Mouse (Mus musculus) myocyte (in vitro differentiated cells): ENCODE measurements around the gene Nxpe4. TPM values are rescaled to one million over a fixed set of nuclear protein-coding genes. Genes with fewer than 3 reads are reported as not detected.

Experiments
- H3K27me3 ChIP-seq: one replicate; pipeline ENCODE4 v1.6.1; 2011; ENCODE audit not compliant: control insufficient read depth, insufficient read depth, insufficient read length
- H3K36me3 ChIP-seq: one replicate; pipeline ENCODE4 v1.6.1; 2011; ENCODE audit not compliant: control insufficient read depth, insufficient read depth
- H3K4me2 ChIP-seq: one replicate; pipeline ENCODE4 v1.6.1; 2011; ENCODE audit warnings: low read depth, control low read depth
- H3K4me3 ChIP-seq: one replicate; pipeline ENCODE4 v1.5.1; 2011; ENCODE audit warnings: mild to moderate bottlenecking, control low read depth, moderate library complexity
- H3K79me2 ChIP-seq: one replicate; pipeline ENCODE4 v1.6.1; 2011; ENCODE audit not compliant: control insufficient read depth, insufficient read depth
- H3ac ChIP-seq: one replicate; pipeline ENCODE4 v1.6.1; 2011; ENCODE audit not compliant: control insufficient read depth, insufficient read length
- CEBPB ChIP-seq: IDR thresholded peaks from 2 replicates; pipeline ENCODE4 v1.6.1; 2011; ENCODE audit warnings: mild to moderate bottlenecking, moderate library complexity; ENCODE audit not compliant: poor library complexity, insufficient read depth, severe bottlenecking
- E2F4 ChIP-seq: IDR thresholded peaks from one replicate; pipeline ENCODE4 v1.6.1; 2011; ENCODE audit warnings: mild to moderate bottlenecking, control low read depth, moderate library complexity; ENCODE audit not compliant: insufficient read depth
- MAX ChIP-seq: IDR thresholded peaks from one replicate; pipeline ENCODE4 v1.6.1; 2011; ENCODE audit warnings: low read depth, mild to moderate bottlenecking, control low read depth
- MYOD1 ChIP-seq, 3 experiments: IDR thresholded peaks; one replicate each; pipeline ENCODE4 v1.6.1; 2011; ENCODE audit warnings: control low read depth in 2 of 3, low read depth in 2 of 3, mild to moderate bottlenecking in 2 of 3, moderate library complexity in 1 of 3; ENCODE audit not compliant: insufficient read length in 2 of 3, control insufficient read depth in 1 of 3
- MYOG ChIP-seq, 3 experiments: IDR thresholded peaks; one replicate each; pipeline ENCODE4 v1.6.1; 2011; ENCODE audit warnings: control low read depth in 2 of 3, low read depth in 2 of 3, mild to moderate bottlenecking in 2 of 3; ENCODE audit not compliant: insufficient read length in 2 of 3, control insufficient read depth in 1 of 3, insufficient read depth in 1 of 3
- POLR2A ChIP-seq: IDR thresholded peaks from one replicate; pipeline ENCODE4 v1.6.1; 2011; ENCODE audit warnings: low read depth, mild to moderate bottlenecking, control low read depth, moderate library complexity; ENCODE audit not compliant: insufficient read length
- POLR2AphosphoS2 ChIP-seq: IDR thresholded peaks from one replicate; pipeline ENCODE4 v1.6.1; 2011; ENCODE audit warnings: low read depth, control low read depth; ENCODE audit not compliant: insufficient read length
- REST ChIP-seq: IDR thresholded peaks from one replicate; pipeline ENCODE4 v1.6.1; 2011; ENCODE audit warnings: mild to moderate bottlenecking, control low read depth, moderate library complexity; ENCODE audit not compliant: insufficient read depth, insufficient read length
- SRF ChIP-seq: IDR thresholded peaks from one replicate; pipeline ENCODE4 v1.6.1; 2011; ENCODE audit warnings: low read depth; ENCODE audit not compliant: control insufficient read depth, insufficient read length
- TCF12 ChIP-seq: IDR thresholded peaks from one replicate; pipeline ENCODE4 v1.6.1; 2011; ENCODE audit warnings: mild to moderate bottlenecking, control low read depth; ENCODE audit not compliant: poor library complexity, insufficient read depth, severe bottlenecking
- TCF3 ChIP-seq: IDR thresholded peaks from one replicate; pipeline ENCODE4 v1.6.1; 2011; ENCODE audit warnings: low read depth, control low read depth; ENCODE audit not compliant: insufficient read length
- USF1 ChIP-seq: IDR thresholded peaks from one replicate; pipeline ENCODE4 v1.6.1; 2011; ENCODE audit warnings: low read depth, mild to moderate bottlenecking, control low read depth, moderate library complexity
- polyA plus RNA-seq: library from polyadenylated mRNA; unstranded; fragments of >200 nt; fragmentation: generic; extraction: Trizol; gene quantifications from one replicate; pipeline ENCODE4 v1.2.1, GENCODE M21; 2012; ENCODE audit warnings: missing spikeins

Gene Nxpe4
- polyA plus RNA-seq, 1 experiment, result 0.10 TPM

DNA sequence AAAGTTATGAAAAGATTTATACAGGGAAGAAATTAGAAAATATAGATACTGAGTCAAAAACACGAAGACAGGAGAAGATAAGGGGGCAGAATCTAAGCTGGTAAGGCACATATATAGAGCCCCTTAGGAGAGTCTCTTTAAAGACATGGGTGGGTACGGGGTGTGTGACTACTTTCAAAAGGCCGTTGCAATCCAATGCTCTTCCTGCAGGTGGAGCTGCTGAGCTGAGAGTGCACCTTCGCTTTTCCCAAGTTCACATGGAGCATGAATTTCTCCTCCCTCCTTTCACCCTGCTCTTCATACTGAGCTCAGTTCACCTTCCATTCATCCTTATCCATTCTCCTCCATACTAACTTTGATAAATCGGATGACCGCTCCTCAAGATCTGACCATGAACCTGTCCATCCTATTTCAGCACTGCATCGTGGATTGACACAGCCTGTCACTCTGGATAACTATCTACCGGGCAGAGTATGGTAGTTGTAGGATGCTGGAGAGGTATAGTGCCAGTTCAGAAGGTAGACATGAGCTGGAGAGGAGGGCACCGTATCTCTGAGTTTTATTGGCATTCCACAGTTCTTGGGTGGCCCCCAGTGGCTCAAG, 76.4 kb downstream of the Nxpe4 start:
- Histone ChIP-seq H3K27me3 (no peaks in the 10 kb centered on the region), H3K79me2 (no peaks in the 10 kb centered on the region), H3ac (no peak overlapping the region), H3K36me3 (no peaks in the 10 kb centered on the region), H3K4me3 (no peak overlapping the region), H3K4me2 (no peak overlapping the region)
- no peak for TF ChIP-seq USF1
- no peak for TF ChIP-seq MAX
- TF ChIP-seq MYOD1 (IDR thresholded peaks at IDR 0.05; ENCODE audit: control insufficient read depth in 1 of 3, insufficient read length in 2 of 3, low read depth in 2 of 3), result no peak
- no peak for TF ChIP-seq REST
- no peak for TF ChIP-seq E2F4
- no peak for TF ChIP-seq SRF
- no peak for TF ChIP-seq TCF12
- no peak for TF ChIP-seq TCF3
- TF ChIP-seq POLR2A, result no peak
- no peak for TF ChIP-seq CEBPB
- TF ChIP-seq MYOG (IDR thresholded peaks at IDR 0.05; ENCODE audit: control insufficient read depth in 1 of 3, insufficient read depth in 1 of 3, insufficient read length in 2 of 3, low read depth in 2 of 3), result no peak
- no peak for TF ChIP-seq POLR2AphosphoS2

DNA sequence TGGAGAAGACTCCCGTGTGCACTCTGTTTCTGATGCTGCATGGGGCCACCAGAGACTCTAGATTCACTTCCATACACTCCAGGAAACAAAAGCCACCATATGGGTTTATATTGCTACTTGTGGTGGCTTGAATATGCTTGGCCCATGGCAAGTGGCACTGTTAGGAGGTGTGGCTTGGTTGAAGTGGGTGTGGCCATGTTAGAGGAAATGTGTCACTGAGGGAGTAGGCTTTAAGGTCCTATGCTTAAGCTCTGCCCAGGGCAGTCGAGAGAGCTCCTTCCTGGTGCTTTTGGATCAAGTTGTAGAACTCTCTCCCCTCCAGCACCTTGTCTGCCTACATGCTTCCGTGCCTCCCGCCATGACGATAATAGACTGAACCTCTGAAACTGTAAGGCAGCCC, 77.6 kb downstream of the Nxpe4 start:
- no peak overlapping the region for H3K4me2 ChIP-seq
- no peak overlapping the region for H3K4me3 ChIP-seq
- no peaks in the 10 kb centered on the region for H3K36me3 ChIP-seq
- no peak for TF ChIP-seq USF1
- no peak for TF ChIP-seq CEBPB
- no peak for TF ChIP-seq SRF
- TF ChIP-seq MAX, result no peak
- no peak for TF ChIP-seq TCF3
- no peak for TF ChIP-seq REST
- no peak for TF ChIP-seq E2F4
- no peak for TF ChIP-seq TCF12
- no peak for TF ChIP-seq MYOG (IDR thresholded peaks at IDR 0.05; ENCODE audit: control insufficient read depth in 1 of 3, insufficient read depth in 1 of 3, insufficient read length in 2 of 3, low read depth in 2 of 3)
- TF ChIP-seq POLR2AphosphoS2, result no peak
- no peak for TF ChIP-seq POLR2A
- TF ChIP-seq MYOD1 (IDR thresholded peaks at IDR 0.05; ENCODE audit: control insufficient read depth in 1 of 3, insufficient read length in 2 of 3, low read depth in 2 of 3), result no peak
- H3ac ChIP-seq, result no peak overlapping the region
- H3K79me2 ChIP-seq, result no peaks in the 10 kb centered on the region
- H3K27me3 ChIP-seq, result no peaks in the 10 kb centered on the region

DNA sequence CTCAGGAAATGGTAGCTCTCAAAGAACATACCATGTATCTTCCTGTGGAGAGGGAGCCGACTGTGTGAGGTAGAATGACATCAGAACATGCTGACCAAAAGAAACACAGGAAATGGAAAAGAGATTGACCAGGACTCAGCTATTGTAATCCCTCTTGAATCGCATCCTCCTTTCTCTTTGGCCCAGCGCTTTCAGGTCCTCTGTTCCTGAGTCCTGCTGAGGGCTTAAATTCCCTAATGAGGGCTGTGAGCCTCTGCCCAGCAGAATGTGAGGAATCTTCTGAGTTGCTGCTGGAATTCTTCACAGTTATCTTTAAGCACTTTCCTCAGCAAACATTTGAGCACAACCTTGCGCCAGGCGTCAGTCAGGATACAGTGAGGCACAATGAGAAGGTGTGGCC, 78.6 kb downstream of the Nxpe4 start:
- H3K4me3 ChIP-seq, result no peak overlapping the region
- H3K79me2 ChIP-seq, result no peaks in the 10 kb centered on the region
- H3K36me3 ChIP-seq, result no peaks in the 10 kb centered on the region
- TF ChIP-seq E2F4 (no peak), POLR2A (no peak), SRF (no peak), MYOD1 (IDR thresholded peaks at IDR 0.05; ENCODE audit: control insufficient read depth in 1 of 3, insufficient read length in 2 of 3, low read depth in 2 of 3) (no peak), MYOG (IDR thresholded peaks at IDR 0.05; ENCODE audit: control insufficient read depth in 1 of 3, insufficient read depth in 1 of 3, insufficient read length in 2 of 3, low read depth in 2 of 3) (no peak), USF1 (no peak), REST (no peak), TCF3 (no peak), MAX (no peak), POLR2AphosphoS2 (no peak), CEBPB (no peak), TCF12 (no peak)
- H3K4me2 ChIP-seq, result no peak overlapping the region
- no peaks in the 10 kb centered on the region for H3K27me3 ChIP-seq
- H3ac ChIP-seq, result no peak overlapping the region

- H3ac ChIP-seq, result no peak overlapping the region
- TF ChIP-seq E2F4, result no peak
- no peak for TF ChIP-seq TCF3
- no peak for TF ChIP-seq REST
- TF ChIP-seq POLR2A, result no peak
- no peak for TF ChIP-seq POLR2AphosphoS2
- TF ChIP-seq USF1, result no peak
- no peak overlapping the region for H3K4me3 ChIP-seq
- H3K36me3 ChIP-seq, result no peaks in the 10 kb centered on the region
- no peak overlapping the region for H3K4me2 ChIP-seq
- no peaks in the 10 kb centered on the region for H3K27me3 ChIP-seq
- H3K79me2 ChIP-seq, result no peaks in the 10 kb centered on the region
Observed at GRCm38 (mm10) chr9:48241791-48242190, 80.0 kb downstream of the Nxpe4 start.

- H3K4me2 ChIP-seq, result no peak overlapping the region
- TF ChIP-seq POLR2AphosphoS2 (no peak), MYOG (IDR thresholded peaks at IDR 0.05; ENCODE audit: control insufficient read depth in 1 of 3, insufficient read depth in 1 of 3, insufficient read length in 2 of 3, low read depth in 2 of 3) (no peak), USF1 (no peak), MYOD1 (IDR thresholded peaks at IDR 0.05; ENCODE audit: control insufficient read depth in 1 of 3, insufficient read length in 2 of 3, low read depth in 2 of 3) (no peak), SRF (no peak), TCF3 (no peak), POLR2A (no peak), MAX (no peak), CEBPB (no peak), TCF12 (no peak), E2F4 (no peak)
- H3K4me3 ChIP-seq, result no peak overlapping the region
- no peaks in the 10 kb centered on the region for H3K79me2 ChIP-seq
- no peaks in the 10 kb centered on the region for H3K27me3 ChIP-seq
- no peaks in the 10 kb centered on the region for H3K36me3 ChIP-seq
- no peak overlapping the region for H3ac ChIP-seq
Observed at GRCm38 (mm10) chr9:48242756-48243155, 80.9 kb downstream of the Nxpe4 start.
